Mouse (Mus musculus): ENCODE measurements around the gene Rapgef5.

The Rapgef5 gene

DNA sequence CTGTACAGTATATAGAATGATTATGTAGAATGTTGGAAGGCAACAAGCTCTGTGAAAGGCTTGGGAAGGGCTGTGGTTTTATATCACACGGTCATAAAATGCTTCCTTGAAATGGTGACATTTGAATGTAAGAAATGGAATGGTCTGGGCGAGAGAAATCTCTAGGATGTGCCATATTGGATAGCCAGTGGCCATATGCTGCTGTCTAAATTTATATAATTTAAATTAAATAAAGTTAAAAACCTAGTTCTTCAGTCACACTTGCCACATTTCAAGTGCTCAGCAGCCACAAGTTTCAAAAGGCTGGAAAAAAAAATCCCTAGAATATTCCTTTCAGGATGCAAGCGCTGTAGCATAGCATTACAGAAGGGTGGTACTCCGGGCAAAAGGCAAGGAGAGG is 14.8 kb downstream of the Rapgef5 start:
- no peak for DNase-seq (ENCODE audit: low read depth, low spot score)

DNA sequence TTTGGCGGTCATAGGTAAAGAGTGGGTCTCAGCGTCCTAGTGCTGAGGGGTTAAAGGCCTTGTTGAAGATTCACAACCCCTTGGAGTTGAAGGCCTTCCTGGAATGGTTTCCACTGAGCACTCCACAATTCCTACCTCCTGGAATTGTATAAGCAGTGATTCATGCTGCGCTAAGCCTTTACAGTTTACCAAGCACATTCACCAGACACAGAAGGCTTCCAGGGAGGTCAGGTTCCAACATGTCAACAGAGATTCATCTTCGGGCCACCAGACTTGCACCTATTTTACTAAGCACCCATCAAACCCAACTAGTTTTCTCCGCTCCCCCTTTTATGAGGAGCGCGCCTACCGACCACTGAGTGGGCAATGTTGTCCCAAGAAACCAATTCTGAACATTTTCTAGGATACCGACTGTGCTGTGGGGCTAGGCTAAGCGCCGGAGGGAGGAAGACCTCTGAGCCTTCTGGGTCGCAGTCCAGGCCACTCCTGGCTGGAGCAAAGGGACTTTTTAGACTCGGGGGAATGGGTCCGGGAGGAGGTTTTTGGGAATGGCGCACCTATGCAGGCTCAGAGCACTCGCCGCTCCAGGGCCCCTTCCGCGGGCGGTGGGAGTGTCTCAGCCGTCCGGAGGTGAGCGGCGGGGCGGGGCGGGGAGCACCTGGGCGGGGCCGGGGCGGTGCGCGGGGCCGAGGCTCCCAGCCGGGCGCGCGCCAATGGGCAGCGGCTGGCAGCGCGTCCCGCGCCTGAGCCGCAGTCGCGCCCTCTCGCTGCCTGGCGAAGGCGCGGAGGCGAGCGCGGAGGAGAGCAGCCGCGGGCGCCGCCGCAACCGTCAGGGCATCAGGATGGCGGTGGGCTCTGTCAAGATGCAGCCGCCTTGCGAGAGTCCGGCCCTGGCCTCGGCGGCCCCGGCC is 17.2 kb downstream of the Rapgef5 start:
- DNase-seq (ENCODE audit: low read depth, low spot score): peak; percentile 33

DNA sequence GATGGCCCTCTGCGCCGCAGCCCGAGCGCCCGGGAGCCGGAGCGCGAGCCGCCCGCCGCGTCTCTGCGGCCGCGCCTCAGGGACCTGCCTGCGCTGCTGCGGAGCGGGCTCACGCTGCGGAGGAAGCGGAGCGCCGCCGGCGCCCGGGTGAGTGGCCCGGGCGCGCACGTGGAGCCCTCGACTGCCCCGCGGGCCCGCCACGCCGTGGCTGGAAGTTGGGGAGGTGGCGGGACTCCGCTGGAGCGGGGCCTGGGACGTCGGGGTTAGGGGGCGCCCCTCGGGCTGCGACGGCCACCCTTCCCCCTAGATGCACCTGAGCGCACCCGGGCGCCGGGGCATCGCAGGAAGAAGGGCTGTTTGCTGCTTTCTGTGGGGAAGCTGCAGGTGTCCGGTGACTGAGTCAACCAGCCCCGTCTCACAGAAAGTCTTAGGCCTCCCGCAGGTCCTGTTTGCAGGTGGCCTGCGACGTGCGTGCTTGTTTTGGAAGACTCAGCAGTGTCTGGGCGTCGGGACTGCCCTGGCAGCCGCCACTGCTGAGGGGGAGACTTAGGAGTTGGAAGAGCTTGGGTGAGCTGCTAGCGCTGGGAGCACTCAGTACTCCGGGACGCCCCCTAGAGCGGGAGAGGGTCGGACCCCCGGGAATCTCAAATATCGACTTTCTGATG is 17.9 kb downstream of the Rapgef5 start:
- no peak for DNase-seq (ENCODE audit: low read depth, low spot score)

DNA sequence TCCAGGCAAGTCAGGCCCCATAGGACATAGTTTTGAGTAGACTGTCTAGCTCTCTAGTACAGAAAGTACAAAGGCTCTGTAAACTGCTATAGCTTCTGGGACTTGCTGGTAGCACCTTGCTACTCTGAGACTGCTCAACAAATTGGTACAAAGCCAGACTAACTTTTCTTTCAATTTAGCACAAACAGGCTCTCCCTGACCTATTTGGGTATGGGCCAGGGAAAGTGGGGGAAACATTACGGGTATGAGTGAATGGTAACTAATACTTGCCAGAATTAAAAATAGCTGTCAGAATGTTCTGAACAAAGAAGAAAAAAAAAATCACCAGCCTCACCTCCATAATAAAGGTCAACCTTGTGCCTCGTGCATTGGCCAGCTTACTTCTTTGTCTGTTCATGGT is 24.1 kb downstream of the Rapgef5 start:
- DNase-seq (ENCODE audit: low read depth, low spot score): no peak

DNA sequence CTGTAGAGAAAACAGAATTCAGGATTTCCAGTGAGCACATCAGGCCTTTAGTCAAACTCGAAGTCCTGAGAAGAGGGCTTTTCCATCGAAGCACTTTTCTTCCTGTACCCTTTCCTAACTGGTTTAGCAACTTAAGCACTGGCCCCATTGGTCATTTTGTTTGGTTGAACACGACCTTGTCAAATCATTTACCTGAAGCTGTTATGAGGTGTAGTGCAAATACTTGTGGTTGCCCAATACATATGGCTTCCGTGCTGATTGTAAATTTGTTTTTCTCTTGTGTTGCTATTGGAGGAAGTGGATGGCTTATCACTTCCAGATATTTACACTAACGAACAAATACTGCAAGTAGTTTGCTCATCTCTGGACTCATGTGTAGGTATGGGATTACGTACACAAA is 29.0 kb downstream of the Rapgef5 start:
- DNase-seq (ENCODE audit: low read depth, low spot score): no peak

DNA sequence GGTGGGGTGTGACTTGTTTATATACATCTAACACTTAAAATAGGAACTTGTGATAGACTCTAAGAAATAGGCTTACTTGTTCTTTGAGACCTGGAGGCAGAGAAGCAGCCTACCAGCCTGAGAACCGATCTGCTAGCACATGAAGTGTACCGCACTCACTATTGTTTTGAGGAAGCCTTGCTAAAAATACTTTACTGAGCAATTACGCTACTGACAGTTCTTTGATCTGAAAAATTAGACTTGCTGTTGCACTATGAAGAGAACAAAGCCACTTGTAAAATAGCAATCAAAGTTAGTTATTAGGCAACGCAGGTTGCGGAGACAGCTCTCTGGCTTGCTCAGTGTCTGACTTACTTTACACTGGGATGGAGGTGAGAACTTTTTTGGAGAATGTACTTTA is 37.1 kb downstream of the Rapgef5 start:
- DNase-seq (ENCODE audit: low read depth, low spot score): no peak

DNA sequence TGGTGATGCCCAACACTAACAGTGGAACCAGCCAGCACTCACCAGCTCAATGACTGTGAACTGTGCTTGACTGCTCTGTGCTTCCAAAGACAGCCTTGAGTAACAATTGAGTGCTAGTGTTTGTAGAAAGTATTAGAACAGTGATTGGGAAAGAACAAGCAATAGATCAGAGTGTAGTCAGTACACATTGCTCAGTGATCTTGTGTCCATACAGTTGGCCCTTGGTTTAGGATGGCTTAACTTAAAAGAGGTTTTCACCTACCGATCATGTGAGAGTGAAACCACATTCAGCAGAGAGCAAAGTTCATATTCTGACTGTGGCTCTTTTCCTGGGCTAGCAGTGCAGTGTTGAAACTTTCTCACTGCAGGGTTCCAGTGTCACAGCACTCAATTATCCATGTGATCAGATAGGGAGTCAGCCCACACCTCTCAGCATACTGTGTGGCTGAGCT is 38.4 kb downstream of the Rapgef5 start:
- DNase-seq (ENCODE audit: low read depth, low spot score): no peak

DNA sequence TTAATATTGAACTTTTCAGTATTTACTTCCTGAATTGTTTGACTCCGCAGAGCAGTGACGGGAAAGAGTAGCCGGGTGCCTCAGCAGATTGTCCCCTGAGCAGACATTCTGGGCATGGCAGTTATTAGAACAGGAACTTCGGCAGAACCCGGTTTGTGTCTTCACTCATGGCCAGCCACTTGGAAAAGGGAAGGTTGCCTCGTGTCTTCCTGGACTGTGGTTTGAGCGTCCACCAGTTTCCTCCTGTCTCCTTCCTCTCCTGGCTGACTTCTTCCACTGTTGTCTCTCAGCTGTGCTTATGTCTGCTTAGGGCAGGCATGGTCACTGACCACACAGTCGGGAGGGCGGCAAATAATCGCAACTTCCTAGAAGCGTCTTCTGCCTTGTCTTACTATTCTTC is 44.2 kb downstream of the Rapgef5 start:
- no peak for DNase-seq (ENCODE audit: low read depth, low spot score)

DNA sequence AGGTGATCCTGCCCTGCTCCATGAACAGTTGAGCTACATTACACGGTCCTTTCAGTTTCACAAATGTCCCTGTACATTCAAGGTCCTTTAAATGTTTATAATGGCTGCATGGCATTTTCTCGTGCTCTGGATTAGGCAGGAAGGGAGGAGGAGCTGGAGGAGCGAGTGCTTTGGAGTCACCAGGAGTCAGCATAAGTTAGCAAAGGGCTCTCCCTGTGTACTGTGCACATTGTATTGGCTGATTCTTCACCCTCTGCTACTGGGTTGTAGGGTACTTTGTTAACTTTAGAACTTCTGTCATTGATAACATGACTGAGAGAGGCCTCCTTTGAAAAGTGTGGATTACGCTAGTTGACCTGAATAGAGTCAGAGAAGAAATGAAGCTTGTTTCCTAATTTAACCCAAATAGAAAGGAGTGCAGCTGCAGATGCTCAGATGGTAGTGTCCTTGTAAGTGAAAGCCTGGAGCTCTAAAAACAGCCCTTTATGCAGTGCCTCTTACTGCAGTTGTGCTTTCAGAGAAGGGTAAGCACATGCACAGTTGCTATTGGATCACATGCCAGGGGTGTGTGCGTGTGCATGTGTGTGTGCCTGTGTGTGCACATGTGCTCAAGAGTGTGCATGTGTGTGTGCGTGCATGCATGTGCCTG is 45.3 kb downstream of the Rapgef5 start:
- no peak for DNase-seq (ENCODE audit: low read depth, low spot score)

DNA sequence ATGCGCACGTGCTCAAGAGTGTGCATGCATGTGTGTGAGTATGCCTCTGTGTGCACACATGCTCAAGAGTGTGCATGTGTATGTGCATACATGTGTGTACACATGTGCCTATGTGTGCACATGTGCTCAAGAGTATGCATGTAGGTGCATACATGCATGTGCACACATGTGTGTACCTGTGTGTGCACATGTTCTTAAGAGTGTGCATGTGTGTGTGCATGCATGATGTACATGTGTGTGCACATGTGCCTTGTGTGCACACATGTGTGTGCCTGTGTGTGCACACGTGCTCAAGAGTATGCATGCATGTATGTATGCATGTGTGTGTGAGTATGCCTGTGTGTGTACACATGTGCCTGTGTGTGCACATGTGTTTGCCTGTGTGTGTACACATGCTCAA is 45.8 kb downstream of the Rapgef5 start:
- DNase-seq (ENCODE audit: low read depth, low spot score): no peak

DNA sequence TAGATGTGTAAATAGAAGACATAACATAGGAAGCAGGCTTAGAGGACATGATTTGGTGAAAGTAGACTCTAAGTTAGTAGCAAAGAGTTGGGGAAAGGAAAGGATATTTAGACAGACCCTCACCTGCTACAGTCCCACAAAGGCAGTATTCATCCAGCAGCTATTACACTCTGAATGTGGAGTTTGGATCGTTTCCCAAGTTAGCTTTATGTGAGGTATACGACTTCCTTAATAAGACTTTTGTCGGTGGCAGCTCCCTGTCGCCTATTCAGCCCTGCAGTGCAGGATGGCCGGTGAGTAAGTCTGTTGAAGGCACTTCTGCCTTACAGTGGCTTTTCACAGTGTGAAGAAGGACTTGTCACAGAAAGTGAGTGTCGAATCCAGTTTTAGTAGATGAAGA is 47.6 kb downstream of the Rapgef5 start:
- DNase-seq (ENCODE audit: low read depth, low spot score): no peak

DNA sequence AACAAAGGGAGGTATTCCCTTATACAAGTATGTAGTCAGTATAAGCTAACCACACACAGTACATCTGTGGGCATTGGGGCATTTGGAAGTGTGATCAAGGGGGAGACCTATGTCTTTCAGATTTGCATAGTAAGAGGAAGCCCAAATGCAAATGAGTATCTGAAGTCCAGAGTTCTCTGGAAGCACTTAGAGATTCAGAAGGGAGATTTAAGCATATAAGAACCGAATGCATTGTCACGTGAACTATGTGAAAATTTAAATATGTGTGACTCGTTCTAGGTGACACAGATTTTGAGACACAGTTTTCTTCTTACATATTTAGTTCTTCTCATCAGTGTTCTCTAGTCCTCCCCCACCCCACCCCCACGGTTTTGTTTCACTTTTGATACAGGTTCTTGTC is 50.0 kb downstream of the Rapgef5 start:
- DNase-seq (ENCODE audit: low read depth, low spot score): no peak

DNA sequence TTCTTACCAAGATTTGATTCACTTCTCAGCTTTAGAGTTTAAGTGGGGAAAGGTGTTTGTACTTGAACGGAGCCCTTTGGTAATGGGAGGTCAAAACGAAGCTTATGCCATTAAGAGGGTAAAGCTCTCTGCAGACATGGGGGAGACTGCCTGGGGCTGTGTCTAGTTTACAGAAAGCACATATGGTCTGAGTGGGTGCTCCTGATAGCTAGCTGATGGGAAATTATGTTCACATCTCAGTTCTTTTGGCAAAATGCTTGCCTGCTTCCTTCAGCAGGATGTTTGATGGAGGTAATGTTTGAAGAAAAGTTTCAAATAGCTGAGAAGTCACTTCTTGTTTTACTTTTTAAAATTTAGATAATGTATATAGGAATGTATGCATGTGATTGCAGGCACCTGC is 53.4 kb downstream of the Rapgef5 start:
- no peak for DNase-seq (ENCODE audit: low read depth, low spot score)

DNA sequence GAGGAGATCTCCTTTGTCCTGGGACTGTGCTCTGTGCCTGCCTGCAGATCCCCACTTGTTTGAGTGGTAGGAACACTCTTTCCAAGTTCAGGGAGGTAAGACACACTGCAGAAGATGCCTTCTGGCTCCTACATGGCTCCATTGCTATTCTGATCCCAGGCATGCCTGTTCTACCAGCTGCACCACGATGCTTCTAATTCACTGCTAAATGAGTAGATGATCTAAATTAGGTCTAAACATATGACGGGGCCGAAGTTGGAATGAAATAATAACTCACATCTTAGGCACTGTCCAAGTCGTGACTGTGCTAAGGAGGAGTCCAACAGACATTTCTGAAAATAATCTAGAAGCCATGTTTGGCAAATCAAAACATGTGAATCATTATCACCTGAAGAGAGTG is 68.0 kb downstream of the Rapgef5 start:
- no peak for DNase-seq (ENCODE audit: low read depth, low spot score)

DNA sequence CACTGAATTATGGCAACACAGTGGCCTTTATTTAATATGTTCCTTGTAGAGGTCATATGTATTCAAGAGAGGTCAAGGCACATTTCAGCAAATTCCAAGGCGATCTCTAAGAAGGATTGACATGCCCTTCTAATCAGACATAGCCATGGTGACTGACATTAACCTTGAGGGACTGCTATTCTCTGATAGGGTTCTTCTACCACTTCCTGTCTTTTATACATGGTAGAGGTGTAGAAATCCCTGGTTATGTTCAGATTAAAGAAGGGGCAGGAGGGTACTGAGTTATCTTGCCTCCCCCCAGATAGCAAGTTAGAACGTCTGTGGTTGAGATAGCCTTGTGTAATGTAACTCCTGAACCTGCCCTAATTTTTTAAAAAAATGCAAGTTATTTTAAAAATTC is 69.1 kb downstream of the Rapgef5 start:
- DNase-seq (ENCODE audit: low read depth, low spot score): no peak

DNA sequence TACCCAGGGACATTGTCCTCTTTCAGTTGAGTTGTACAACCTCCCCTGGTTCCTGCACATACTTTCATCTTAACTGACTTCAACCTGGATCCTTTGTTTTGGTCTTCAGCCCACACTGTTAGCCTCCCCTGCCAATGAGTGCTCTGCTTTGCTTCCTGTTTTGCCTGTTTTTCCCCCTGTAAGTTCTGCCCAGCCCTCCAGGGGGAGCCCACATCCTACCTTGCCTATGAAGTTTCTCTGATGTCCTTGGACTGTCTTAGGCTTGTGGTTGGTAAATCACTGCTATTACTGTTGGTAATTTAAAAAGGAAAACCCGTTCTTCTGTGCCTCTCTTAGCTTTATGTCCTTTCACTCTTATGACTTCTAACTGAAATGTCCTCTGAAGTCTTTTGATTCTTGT is 69.8 kb downstream of the Rapgef5 start:
- DNase-seq (ENCODE audit: low read depth, low spot score): peak; percentile 55

DNA sequence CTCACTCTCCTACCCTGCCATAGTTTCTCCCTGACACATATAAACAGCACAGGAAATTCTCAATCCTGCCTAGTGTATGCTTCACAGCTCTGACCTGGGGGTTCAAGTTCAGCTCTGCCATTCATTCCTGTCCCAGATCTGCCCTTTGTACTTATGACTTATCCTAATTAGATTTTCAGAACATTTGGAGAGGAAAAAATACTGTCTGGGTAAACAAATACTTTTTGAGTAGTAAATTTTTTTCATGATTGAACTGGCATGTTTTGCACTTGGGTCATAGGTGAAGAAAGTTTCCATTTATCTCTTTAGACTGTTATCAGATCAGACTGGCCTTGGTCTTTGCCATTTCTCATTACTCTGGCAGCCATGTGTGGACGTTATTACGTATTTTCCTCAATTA is 72.9 kb downstream of the Rapgef5 start:
- DNase-seq (ENCODE audit: low read depth, low spot score): no peak

DNA sequence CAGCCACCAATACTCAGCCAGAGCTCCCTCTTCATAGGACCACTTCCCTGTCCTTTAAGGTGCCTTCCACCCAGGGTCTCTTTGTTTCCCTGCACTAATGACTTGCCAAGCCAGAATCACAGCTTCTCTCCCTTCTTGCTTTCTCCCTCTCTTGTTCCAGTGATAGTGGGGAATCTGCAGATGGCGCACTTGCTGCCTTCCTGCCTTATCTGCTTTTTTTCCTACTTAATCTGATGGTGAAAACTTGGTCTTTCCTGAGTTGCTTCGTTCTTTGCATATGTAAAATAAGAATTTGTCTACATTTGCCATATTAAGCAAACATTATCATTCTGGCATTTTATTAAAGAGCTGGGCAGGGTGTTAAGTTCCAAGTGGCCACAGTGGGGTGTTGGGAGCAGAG is 75.7 kb downstream of the Rapgef5 start:
- no peak for DNase-seq (ENCODE audit: low read depth, low spot score)

DNA sequence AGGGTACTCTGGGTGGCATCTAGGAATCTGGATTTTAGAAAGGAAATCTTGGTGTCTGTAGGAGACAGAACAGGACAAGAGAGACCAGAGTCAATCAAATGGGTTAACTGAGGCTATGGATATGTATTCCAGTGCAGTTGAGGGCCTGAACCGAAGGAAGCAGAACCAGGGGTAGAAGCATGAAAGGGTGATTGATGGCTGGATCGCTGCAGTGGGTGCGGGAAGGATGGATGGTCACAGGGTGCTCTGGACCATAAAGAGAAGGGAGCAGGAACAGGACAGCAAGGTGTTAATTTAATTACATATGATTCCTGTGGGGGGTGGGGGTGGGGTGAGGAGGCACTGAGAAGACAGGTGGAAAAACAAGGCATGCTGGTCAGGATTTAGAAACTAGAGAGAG is 76.3 kb downstream of the Rapgef5 start:
- no peak for DNase-seq (ENCODE audit: low read depth, low spot score)

DNA sequence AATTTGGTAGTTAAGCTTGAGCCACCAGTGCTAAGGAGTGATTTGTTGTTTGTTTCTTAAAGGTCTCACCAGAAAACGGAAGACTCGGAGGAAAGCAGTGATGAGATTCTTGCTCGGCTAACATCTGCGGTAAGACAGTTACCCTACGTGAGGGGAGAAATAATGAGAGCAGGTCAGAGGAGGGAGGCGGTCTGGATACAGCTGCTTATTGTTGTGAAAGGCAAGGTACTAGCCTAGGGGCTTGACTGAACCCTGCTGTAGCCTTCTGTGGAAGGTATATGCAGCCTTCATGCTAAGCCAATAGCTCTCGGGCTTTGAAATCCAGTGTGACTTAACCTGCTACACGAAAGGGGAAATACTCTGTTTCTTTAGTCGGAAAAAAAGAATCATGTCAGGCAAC is 78.9 kb downstream of the Rapgef5 start:
- no peak for DNase-seq (ENCODE audit: low read depth, low spot score)

DNA sequence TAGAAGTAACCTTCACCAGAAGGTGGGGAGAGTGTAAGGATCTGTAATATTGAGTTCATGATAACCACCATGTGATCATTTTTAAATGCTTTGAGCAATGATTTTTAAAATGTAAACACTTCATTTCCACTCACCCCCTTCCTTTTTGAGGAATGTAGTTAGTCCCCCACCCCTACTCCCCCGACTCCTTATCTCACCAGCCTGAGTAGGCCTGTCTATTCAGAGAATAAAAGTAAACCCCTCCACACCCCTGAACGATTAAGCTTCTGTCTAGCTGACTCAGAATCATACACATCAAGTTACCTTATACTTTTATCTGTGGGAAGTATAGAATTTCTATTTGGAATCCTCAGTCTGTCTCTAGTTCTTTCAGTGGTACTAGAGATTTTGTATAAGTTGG is 81.9 kb downstream of the Rapgef5 start:
- DNase-seq (ENCODE audit: low read depth, low spot score): no peak

DNA sequence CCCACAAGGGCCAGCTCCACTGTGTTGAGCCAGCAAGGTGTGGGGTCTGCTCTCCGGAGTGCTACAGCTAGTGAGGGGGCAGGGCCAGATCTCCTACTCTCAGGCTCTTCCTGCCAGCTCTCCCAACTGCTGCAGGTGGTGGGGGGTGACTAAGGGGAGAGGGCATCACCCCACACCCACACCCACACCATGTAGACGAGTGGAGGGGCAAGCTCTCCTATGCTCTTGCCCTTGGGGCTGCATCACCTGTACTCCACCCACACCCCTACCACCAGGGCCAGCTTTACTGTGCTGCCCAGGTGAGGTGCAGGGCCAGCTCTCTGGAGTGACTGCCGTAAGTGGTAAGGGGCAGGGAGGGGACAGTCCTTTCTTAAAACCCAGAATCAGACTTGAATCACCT is 89.7 kb downstream of the Rapgef5 start:
- no peak for DNase-seq (ENCODE audit: low read depth, low spot score)

DNA sequence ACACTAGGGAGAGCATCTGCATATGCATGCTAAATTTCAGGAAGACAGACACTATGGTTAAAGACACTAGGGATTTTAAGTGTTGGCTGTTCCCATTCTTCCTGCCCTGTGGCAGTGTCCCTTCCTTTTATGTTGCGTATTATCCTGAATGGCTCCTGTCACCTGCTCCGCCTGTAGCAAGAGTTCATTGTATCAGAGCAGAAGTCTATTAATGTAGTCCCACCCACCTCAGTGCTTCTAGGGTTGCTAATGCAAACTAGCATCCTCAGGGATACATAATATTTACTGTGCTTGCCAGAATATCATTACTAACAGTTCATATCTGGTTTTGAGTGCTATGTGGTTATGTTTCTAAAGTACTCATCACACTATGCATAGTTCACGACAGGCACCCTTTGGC is 96.4 kb downstream of the Rapgef5 start:
- DNase-seq (ENCODE audit: low read depth, low spot score): no peak

Data from retina, postnatal 7 days (tissue).